Mouse (Mus musculus): ENCODE measurements around the gene Zbtb42.

- TF ChIP-seq POLR2A (IDR thresholded peaks at IDR 0.05; ENCODE audit: borderline replicate concordance, extremely low read depth, insufficient read depth, insufficient read length, poor library complexity, severe bottlenecking) = no peak
- TF ChIP-seq CTCF (IDR thresholded peaks at IDR 0.05; ENCODE audit: borderline replicate concordance, extremely low read depth, insufficient read depth, insufficient read length) = no peak
These were observed 47.8 kb upstream of the Zbtb42 start for GRCm38 (mm10) chr12:112630796-112631195.

Data from brain, embryonic 14.5 days (tissue).